Mouse (Mus musculus) liver, embryonic 14.5 days (tissue): Measurements from ENCODE around the gene Esrrg.

ENCODE experiments used
- CTCF ChIP-seq: IDR thresholded peaks from 2 replicates; pipeline ENCODE4 v1.5.1; 2016; ENCODE audit warnings: antibody characterized with exemption, low read depth, control low read depth
- EP300 ChIP-seq: IDR thresholded peaks from 2 replicates; pipeline ENCODE4 v1.6.1; 2016; ENCODE audit warnings: antibody characterized with exemption, low read depth

DNA sequence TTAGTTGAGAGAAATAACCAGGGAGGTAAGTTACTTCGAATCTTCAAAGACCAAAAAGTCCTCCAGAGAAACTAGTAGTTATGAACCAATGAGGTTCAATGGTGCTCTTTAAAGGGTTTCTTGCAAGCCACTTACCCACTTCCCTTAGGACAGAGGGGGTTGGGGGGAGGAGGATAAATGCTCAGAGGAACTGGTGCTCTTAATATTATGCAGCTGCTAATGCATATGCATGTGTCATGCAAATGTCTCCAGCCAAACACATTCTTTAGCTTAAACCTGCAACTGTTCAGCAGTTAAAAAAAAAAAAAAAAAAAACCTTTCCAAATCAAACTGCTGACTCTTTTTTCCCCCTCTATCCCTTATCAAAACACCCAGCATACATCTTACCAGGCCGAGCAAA, 5.6 kb upstream of the Esrrg start:
- TF ChIP-seq CTCF (no peak), EP300 (no peak)
